Mouse (Mus musculus) hindbrain, embryonic 13.5 days (tissue): ENCODE results near the gene Kcnh1. TPM values are rescaled to one million over a fixed set of nuclear protein-coding genes. Genes with fewer than 3 reads are reported as not detected.

Experiments used
- ATAC-seq: fragments of 200-750 bp; cut with Nextera tagmentation; 2 replicates; pipeline ENCODE4 v1.8.0; 2017; ENCODE audit warnings: moderate TSS enrichment; ENCODE audit not compliant: low FRiP score
- H3K27ac ChIP-seq: fragments of 300-500 bp; sonication (generic); 2 replicates; pipeline ENCODE4 v1.5.1; 2015; ENCODE audit warnings: inconsistent platforms, mild to moderate bottlenecking, moderate library complexity
- H3K27me3 ChIP-seq: fragments of 300-500 bp; sonication (generic); 2 replicates; pipeline ENCODE4 v1.6.1; 2015; ENCODE audit warnings: mild to moderate bottlenecking, inconsistent platforms
- H3K36me3 ChIP-seq: fragments of 300-500 bp; sonication (generic); 2 replicates; pipeline ENCODE4 v1.6.1; 2015; ENCODE audit warnings: mild to moderate bottlenecking, inconsistent platforms
- H3K4me1 ChIP-seq: fragments of 300-500 bp; sonication (generic); replicated peaks from 2 replicates; pipeline ENCODE4 v1.6.1; 2015; ENCODE audit warnings: inconsistent platforms
- H3K4me2 ChIP-seq: fragments of 300-500 bp; sonication (generic); 2 replicates; pipeline ENCODE4 v1.6.1; 2015; ENCODE audit warnings: inconsistent platforms, mild to moderate bottlenecking, moderate library complexity
- H3K4me3 ChIP-seq: fragments of 300-500 bp; sonication (generic); 2 replicates; pipeline ENCODE4 v1.5.1; 2015; ENCODE audit warnings: mild to moderate bottlenecking, inconsistent platforms
- H3K9ac ChIP-seq: fragments of 300-500 bp; sonication (generic); 2 replicates; pipeline ENCODE4 v1.6.1; 2015; ENCODE audit warnings: mild to moderate bottlenecking, inconsistent platforms
- H3K9me3 ChIP-seq: fragments of 300-500 bp; sonication (generic); 2 replicates; pipeline ENCODE4 v1.6.1; 2016; ENCODE audit warnings: inconsistent platforms
- WGBS: fragments of 180-500 bp; shearing (Covaris S2); methylation state at CpG from one replicate; pipeline ENCODE4 v1.1.7; 2015; 5-methylcytosine and 5-hydroxymethylcytosine counted together
- polyA plus RNA-seq: library from polyadenylated mRNA; unstranded; fragments of >200 nt; fragmentation: Nextera tagmentation; extraction: Ambion mirVana; gene quantifications from 2 replicates; pipeline ENCODE4 v1.2.1, GENCODE M21; 2015

Gene Kcnh1
- polyA plus RNA-seq, 1 experiment from 2014 or later: 1.8 TPM

DNA sequence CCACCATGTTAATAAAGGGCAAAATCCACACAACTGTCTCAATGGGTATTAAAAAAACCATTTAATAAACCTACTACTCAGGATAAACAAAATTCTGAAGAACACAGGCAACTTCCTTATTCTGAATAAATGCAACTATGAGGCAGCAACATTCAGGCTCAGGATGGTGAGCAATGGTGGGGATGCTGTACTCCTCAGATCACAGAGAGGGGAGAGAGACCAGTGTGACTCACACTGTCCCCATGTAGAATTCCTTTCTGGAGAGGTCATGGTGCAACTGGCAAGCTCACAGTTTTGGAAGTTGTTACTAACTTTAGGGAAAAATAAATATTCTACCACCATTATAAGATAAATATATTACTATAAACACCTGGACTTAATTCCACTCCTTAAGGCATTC lies 116.5 kb downstream of the Kcnh1 start:
- no peak overlapping the region for H3K9ac ChIP-seq
- no peak overlapping the region for H3K27ac ChIP-seq
- no peak overlapping the region for H3K4me3 ChIP-seq
- no peak overlapping the region for H3K4me2 ChIP-seq
- ATAC-seq: no peak
- H3K4me1 ChIP-seq: 0 out of 2 replicates have a peak, but pooled peaks cover 3% of the 10 kb centered on the region
- no peaks in the 10 kb centered on the region for H3K9me3 ChIP-seq
- no peaks in the 10 kb centered on the region for H3K27me3 ChIP-seq
- H3K36me3 ChIP-seq: no peaks in the 10 kb centered on the region

DNA sequence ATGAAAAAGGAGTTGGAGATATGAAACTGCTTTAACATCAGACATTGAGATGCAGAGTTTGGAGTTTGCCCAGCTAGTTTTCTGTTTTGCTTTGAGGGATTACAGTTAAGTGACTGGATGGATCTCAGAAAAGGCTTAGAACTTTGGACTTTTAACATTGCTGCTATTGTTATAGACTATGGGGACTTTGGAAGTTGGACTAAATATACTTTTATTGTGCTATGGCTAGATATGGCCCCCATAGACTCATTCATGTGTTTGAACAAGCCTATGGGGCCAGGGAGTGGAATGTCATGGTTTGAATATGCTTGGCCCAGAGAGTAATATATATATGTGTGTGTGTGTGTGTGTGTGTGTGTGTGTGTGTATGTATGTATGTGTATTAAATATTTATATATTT lies 120.7 kb downstream of the Kcnh1 start:
- peaks cover 19% of the 10 kb centered on the region for H3K4me1 ChIP-seq
- no peak for ATAC-seq
- no peak overlapping the region for H3K9ac ChIP-seq
- no peaks in the 10 kb centered on the region for H3K9me3 ChIP-seq
- H3K4me2 ChIP-seq: no peak overlapping the region
- no peak overlapping the region for H3K27ac ChIP-seq
- H3K36me3 ChIP-seq: no peaks in the 10 kb centered on the region
- no peaks in the 10 kb centered on the region for H3K27me3 ChIP-seq
- no peak overlapping the region for H3K4me3 ChIP-seq

DNA sequence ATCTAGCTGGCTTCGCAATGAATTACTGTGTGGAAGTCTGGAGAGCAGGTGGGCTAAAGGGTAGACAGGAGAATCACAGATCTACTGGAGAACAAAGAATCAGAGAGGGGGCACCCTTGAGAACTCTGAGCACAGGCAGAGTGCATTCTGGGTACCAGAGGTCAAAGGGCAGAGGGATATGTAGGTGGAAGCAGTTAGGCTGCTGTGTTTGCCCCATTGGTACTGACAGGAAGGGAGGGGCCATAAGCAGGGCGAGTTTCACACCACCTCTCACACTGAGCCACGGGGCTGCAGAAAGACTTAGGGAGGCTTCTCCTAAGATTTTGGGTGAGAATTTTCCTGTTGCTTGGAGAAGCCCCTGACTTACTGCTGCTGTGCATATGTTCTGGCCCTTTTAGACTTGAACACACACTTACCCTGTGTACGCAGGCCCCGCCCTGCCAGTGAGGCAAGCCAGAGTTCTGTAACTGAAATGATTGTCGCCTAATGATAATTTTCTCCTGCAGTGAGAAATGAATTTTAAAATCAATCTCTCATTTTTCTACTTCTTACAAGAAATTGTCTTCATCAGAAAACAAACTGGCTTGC lies 121.4 kb downstream of the Kcnh1 start:
- H3K9ac ChIP-seq: no peak overlapping the region
- no peak overlapping the region for H3K4me3 ChIP-seq
- no peak overlapping the region for H3K27ac ChIP-seq
- H3K4me2 ChIP-seq: no peak overlapping the region
- 78% methylated on average over 6 of the region's 6 CpGs for WGBS
- no peaks in the 10 kb centered on the region for H3K9me3 ChIP-seq
- ATAC-seq: no peak
- no peaks in the 10 kb centered on the region for H3K36me3 ChIP-seq
- H3K27me3 ChIP-seq: no peaks in the 10 kb centered on the region
- peaks cover 19% of the 10 kb centered on the region for H3K4me1 ChIP-seq

DNA sequence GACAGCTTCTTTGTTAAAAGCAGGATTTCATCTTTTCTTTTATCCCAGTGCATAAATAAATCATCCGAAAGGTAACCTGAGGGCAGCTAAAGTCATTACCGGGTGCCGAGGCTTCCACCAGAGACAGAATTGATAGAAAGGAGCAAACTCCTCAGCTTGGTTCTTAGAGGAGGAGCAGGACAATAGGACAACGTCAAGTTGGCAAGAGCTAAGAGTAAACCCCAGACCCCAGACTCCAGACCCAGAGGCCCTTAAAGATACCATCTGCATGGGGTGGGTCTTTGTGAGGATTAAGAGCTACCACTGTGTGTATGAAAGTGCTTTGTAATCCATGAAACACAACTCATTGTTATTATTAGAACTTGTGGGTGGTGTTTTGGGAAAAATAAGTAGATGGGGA lies 121.9 kb downstream of the Kcnh1 start:
- H3K4me3 ChIP-seq: no peak overlapping the region
- ATAC-seq: no peak
- H3K36me3 ChIP-seq: no peaks in the 10 kb centered on the region
- no peak overlapping the region for H3K27ac ChIP-seq
- peaks cover 19% of the 10 kb centered on the region for H3K4me1 ChIP-seq
- WGBS: 47% methylated on average over 4 of the region's 4 CpGs
- no peaks in the 10 kb centered on the region for H3K27me3 ChIP-seq
- H3K4me2 ChIP-seq: no peak overlapping the region
- H3K9me3 ChIP-seq: no peaks in the 10 kb centered on the region
- H3K9ac ChIP-seq: no peak overlapping the region

- H3K4me3 ChIP-seq: no peak overlapping the region
- H3K27ac ChIP-seq: no peak overlapping the region
- no peaks in the 10 kb centered on the region for H3K9me3 ChIP-seq
- H3K4me2 ChIP-seq: no peak overlapping the region
- 54% methylated on average over 4 of the region's 4 CpGs for WGBS
- H3K4me1 ChIP-seq: peaks cover 19% of the 10 kb centered on the region
- no peak for ATAC-seq
- H3K9ac ChIP-seq: no peak overlapping the region
- H3K27me3 ChIP-seq: no peaks in the 10 kb centered on the region
- no peaks in the 10 kb centered on the region for H3K36me3 ChIP-seq
These were observed 122.4 kb downstream of the Kcnh1 start for GRCm38 (mm10) chr1:192312998-192313397.

GRCm38 (mm10) chr1:192313571-192313972 lies 123.0 kb downstream of the Kcnh1 start:
- no peak overlapping the region for H3K9ac ChIP-seq
- no peaks in the 10 kb centered on the region for H3K27me3 ChIP-seq
- ATAC-seq: no peak
- no peaks in the 10 kb centered on the region for H3K9me3 ChIP-seq
- H3K36me3 ChIP-seq: no peaks in the 10 kb centered on the region
- 0 out of 2 replicates have a peak overlapping the region, but pooled peaks have one; percentile 9 for H3K4me2 ChIP-seq
- H3K4me3 ChIP-seq: no peak overlapping the region
- WGBS: 40% methylated on average over 7 of the region's 7 CpGs
- H3K27ac ChIP-seq: peak overlapping the region; percentile 66
- H3K4me1 ChIP-seq: peaks cover 19% of the 10 kb centered on the region

DNA sequence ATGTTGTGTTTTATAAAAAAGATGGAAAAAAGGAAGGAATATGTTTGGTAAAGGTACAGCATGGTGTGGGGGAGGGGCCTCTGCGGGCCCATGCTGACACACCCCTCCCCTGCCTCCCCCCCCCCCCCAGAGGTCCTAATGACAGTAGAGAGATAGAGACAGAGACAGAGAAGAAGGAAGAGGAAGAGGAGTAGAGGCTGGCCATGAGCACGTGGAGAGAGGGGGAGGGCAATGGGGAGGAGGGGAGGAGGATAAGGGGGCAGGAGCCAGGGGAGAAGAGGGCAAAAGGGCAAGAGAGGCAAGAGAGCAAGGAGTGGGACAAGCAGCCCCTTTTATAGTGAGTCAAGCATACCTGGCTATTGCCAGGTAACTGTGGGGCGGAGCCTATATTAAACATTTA lies 123.5 kb downstream of the Kcnh1 start:
- Histone ChIP-seq H3K27me3 (no peaks in the 10 kb centered on the region), H3K27ac (no peak overlapping the region; the same call in 1 of the 2 replicates), H3K4me1 (peaks cover 19% of the 10 kb centered on the region), H3K36me3 (no peaks in the 10 kb centered on the region), H3K4me3 (no peak overlapping the region), H3K4me2 (no peak overlapping the region), H3K9ac (no peak overlapping the region), H3K9me3 (no peaks in the 10 kb centered on the region)
- no peak for ATAC-seq
- WGBS: 71% methylated on average over 3 of the region's 3 CpGs

GRCm38 (mm10) chr1:192315392-192316070 lies 125.0 kb downstream of the Kcnh1 start:
- WGBS: 60% methylated on average over 1 of the region's 1 CpGs
- no peaks in the 10 kb centered on the region for H3K27me3 ChIP-seq
- no peak overlapping the region for H3K4me3 ChIP-seq
- H3K9ac ChIP-seq: no peak overlapping the region
- no peaks in the 10 kb centered on the region for H3K9me3 ChIP-seq
- no peak overlapping the region for H3K27ac ChIP-seq
- ATAC-seq: no peak
- no peak overlapping the region for H3K4me2 ChIP-seq
- H3K4me1 ChIP-seq: peaks cover 19% of the 10 kb centered on the region
- no peaks in the 10 kb centered on the region for H3K36me3 ChIP-seq

- Histone ChIP-seq H3K27ac (no peak overlapping the region), H3K36me3 (no peaks in the 10 kb centered on the region), H3K27me3 (no peaks in the 10 kb centered on the region), H3K4me1 (no peaks in the 10 kb centered on the region), H3K9ac (no peak overlapping the region), H3K4me2 (no peak overlapping the region), H3K4me3 (no peak overlapping the region), H3K9me3 (no peaks in the 10 kb centered on the region)
- WGBS: 67% methylated on average over 3 of the region's 3 CpGs
- ATAC-seq: no peak
These were observed 133.6 kb downstream of the Kcnh1 start for GRCm38 (mm10) chr1:192324223-192324622.

- Histone ChIP-seq H3K27ac (no peak overlapping the region), H3K9me3 (no peaks in the 10 kb centered on the region), H3K27me3 (no peaks in the 10 kb centered on the region), H3K36me3 (no peaks in the 10 kb centered on the region), H3K4me1 (no peaks in the 10 kb centered on the region), H3K4me3 (no peak overlapping the region), H3K9ac (no peak overlapping the region), H3K4me2 (no peak overlapping the region)
- no peak for ATAC-seq
- WGBS: 92% methylated on average over 8 of the region's 8 CpGs
These were observed 136.5 kb downstream of the Kcnh1 start for GRCm38 (mm10) chr1:192327052-192327451.

DNA sequence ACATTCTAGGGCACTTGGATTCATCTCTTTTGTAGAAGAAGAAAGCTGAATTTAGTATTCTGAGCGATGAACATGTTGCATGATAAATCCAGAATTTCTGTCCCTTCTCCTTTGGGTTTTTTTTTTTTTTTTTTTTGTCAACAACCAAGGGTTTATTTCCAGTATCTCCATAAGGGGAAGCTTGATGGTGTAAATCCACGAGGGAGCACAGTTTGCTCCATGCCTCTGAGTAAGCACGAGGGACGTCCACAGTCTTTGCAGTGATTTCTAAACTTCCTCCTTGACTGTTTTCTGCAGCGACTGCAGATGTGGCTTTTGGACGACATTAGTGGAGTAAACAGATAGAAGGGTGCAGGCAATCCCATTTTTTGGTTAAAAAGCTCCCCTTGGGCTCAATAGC lies 140.6 kb downstream of the Kcnh1 start:
- 86% methylated on average over 6 of the region's 6 CpGs for WGBS
- ATAC-seq: no peak
- H3K4me2 ChIP-seq: no peak overlapping the region

DNA sequence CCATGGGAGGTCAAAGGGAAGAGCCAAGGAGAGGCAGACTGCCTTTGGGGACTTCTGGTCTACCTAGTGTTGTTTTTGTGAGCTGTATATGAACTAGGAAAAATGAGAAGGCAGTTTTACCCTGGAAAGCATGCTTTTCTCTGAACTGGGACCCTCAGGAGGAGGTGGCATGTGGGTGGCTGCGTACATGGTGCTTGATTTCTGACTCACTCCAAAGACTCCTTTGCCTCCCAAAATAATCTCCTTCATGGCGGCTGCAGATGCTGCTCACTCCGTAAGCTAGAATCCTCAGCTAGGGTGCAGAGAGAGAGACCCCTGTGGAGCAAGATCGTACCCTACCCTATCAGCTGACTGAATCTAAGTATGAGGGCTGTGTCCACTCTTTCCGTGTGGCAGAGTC lies 145.5 kb downstream of the Kcnh1 start:
- Histone ChIP-seq H3K27ac (no peak overlapping the region), H3K4me2 (no peak overlapping the region), H3K36me3 (no peaks in the 10 kb centered on the region), H3K4me1 (0 out of 2 replicates have a peak, but pooled peaks cover 3% of the 10 kb centered on the region), H3K9ac (no peak overlapping the region), H3K9me3 (no peaks in the 10 kb centered on the region), H3K4me3 (no peak overlapping the region), H3K27me3 (no peaks in the 10 kb centered on the region)
- ATAC-seq: no peak
- 97% methylated on average over 5 of the region's 5 CpGs for WGBS

More for the DNA sequence above, 140.6 kb downstream of the Kcnh1 start:
- Histone ChIP-seq H3K9ac (no peak overlapping the region), H3K36me3 (no peaks in the 10 kb centered on the region), H3K9me3 (no peaks in the 10 kb centered on the region), H3K4me3 (no peak overlapping the region), H3K27ac (no peak overlapping the region), H3K4me1 (no peaks in the 10 kb centered on the region), H3K27me3 (no peaks in the 10 kb centered on the region)
